ENCODE assay signal across 27 mouse cellular contexts in the genomic region with DNA sequence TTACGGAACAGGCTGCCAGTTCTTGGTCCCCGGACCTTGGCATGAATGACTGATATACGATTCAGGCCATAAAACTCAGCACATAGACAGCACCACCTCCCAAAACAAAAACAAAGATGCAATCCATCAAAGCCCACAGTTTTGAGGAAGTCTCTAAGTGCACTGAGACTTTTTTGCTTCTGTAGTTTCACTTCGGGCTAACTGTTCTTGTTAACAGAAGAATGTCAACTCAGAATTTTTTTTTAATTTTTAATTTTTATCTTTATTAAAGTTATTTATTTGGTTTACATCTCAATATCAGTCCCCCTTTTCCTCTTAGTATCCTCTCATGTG. TPM values are rescaled to one million over a fixed set of nuclear protein-coding genes. Genes with fewer than 3 reads are reported as not detected.
DNase-seq lines count a peak whose midpoint lies in the region; ATAC-seq and TF ChIP-seq lines count a peak whose summit lies in the region.
"Had no signal": no experiment of that assay in that cellular context is flagged by ENCODE, and none has a peak within 500 bp of the region (broad histone marks: within the 10 kb centered on the region; RNA-seq: fewer than 3 reads in every experiment).

No protein-coding gene starts in this region.

- H3K27ac ChIP-seq in kidney, embryonic 14.5 days (ENCODE audit: low read depth, low read length): no peak overlapping the region
- H3K27ac ChIP-seq in CH12.LX (ENCODE audit: insufficient read depth, low read depth) (no peak overlapping the region), macrophage (0 out of 2 replicates have a peak overlapping the region, but pooled peaks have one; percentile 4)
- H3K27ac ChIP-seq: embryonic facial prominence, embryonic 10.5 days; forebrain, embryonic 10.5 days; heart, adult 2 months; heart, embryonic 15.5 days; hindbrain, embryonic 14.5 days had no signal

- no peaks in the 10 kb centered on the region for H3K9me3 ChIP-seq in kidney, embryonic 14.5 days (ENCODE audit: control insufficient read depth, low read length)
- H3K9me3 ChIP-seq in CH12.LX (replicated peaks; ENCODE audit: low read length): no peaks in the 10 kb centered on the region
- H3K9me3 ChIP-seq: embryonic facial prominence, embryonic 10.5 days; forebrain, embryonic 10.5 days; heart, embryonic 15.5 days had no signal

- H3K9ac ChIP-seq in kidney, embryonic 14.5 days (ENCODE audit: low read depth, low read length): no peak overlapping the region
- 0 out of 2 replicates have a peak overlapping the region, but pooled peaks have one; percentile 22 for H3K9ac ChIP-seq in CH12.LX (ENCODE audit: insufficient read depth, low read depth)
- H3K9ac ChIP-seq: heart, embryonic 15.5 days; hindbrain, embryonic 14.5 days had no signal

- no peaks in the 10 kb centered on the region for H3K36me3 ChIP-seq in kidney, embryonic 14.5 days (ENCODE audit: control insufficient read depth, insufficient read depth, low read length)
- H3K36me3 ChIP-seq in CH12.LX (replicated peaks in 1 of 2; ENCODE audit: control insufficient read depth in 1 of 2, insufficient read depth in 1 of 2, low read length in 1 of 2) (no peaks in the 10 kb centered on the region), macrophage (ENCODE audit: inconsistent target) (no peaks in the 10 kb centered on the region)
- H3K36me3 ChIP-seq in splenic B cell, adult 2 months (ENCODE audit: control insufficient read depth, insufficient read depth, low read length, poor library complexity, severe bottlenecking): no peaks in the 10 kb centered on the region
- H3K36me3 ChIP-seq: embryonic facial prominence, embryonic 10.5 days; forebrain, embryonic 10.5 days; heart, embryonic 15.5 days had no signal

- TF ChIP-seq RAD21 in CH12.LX (IDR thresholded peaks at IDR 0.05; ENCODE audit: low read depth, low read length): no peak

- WGBS in kidney, embryonic 14.5 days: 12% methylated on average over 4 of the region's 4 CpGs
- WGBS in macrophage (ENCODE audit: missing documents): 17% methylated on average over 4 of the region's 4 CpGs

- H3K4me3 ChIP-seq in kidney, embryonic 14.5 days (ENCODE audit: low read length): no peak overlapping the region
- no peak overlapping the region for H3K4me3 ChIP-seq in CH12.LX (replicated peaks in 1 of 3; ENCODE audit: low read depth in 2 of 3, low read length in 2 of 3, poor library complexity in 1 of 3)
- H3K4me3 ChIP-seq in macrophage (ENCODE audit: inconsistent target): no peak overlapping the region
- H3K4me3 ChIP-seq: embryonic facial prominence, embryonic 10.5 days; forebrain, embryonic 10.5 days; heart, adult 2 months; heart, embryonic 15.5 days had no signal

- H3K27me3 ChIP-seq in kidney, embryonic 14.5 days (ENCODE audit: control insufficient read depth, insufficient read depth, low read length): no peaks in the 10 kb centered on the region
- H3K27me3 ChIP-seq in CH12.LX (replicated peaks): no peaks in the 10 kb centered on the region
- H3K27me3 ChIP-seq in splenic B cell, adult 2 months (ENCODE audit: control insufficient read depth, insufficient read depth, low read length, poor library complexity, severe bottlenecking): no peaks in the 10 kb centered on the region
- H3K27me3 ChIP-seq: heart, embryonic 15.5 days had no signal

- H3K4me1 ChIP-seq in kidney, embryonic 14.5 days (ENCODE audit: control insufficient read depth, insufficient read depth, low read length): no peaks in the 10 kb centered on the region
- H3K4me1 ChIP-seq in CH12.LX (ENCODE audit: control insufficient read depth in 1 of 2, insufficient read depth in 2 of 2): peaks cover 8 to 20% of the 10 kb centered on the region in 2 experiments; a peak in 3 of 4 replicates
- H3K4me1 ChIP-seq: embryonic facial prominence, embryonic 10.5 days; heart, embryonic 15.5 days had no signal

- no peak for TF ChIP-seq POLR2A in CH12.LX (IDR thresholded peaks at IDR 0.05; ENCODE audit: low read depth, low read length)

- no peak overlapping the region; the same call in 1 of the 2 replicates for H3K4me2 ChIP-seq in kidney, embryonic 14.5 days (replicated peaks; ENCODE audit: low read depth, low read length)
- 0 out of 2 replicates have a peak overlapping the region, but pooled peaks have one; percentile 7 for H3K4me2 ChIP-seq in CH12.LX (ENCODE audit: insufficient read depth, low read depth, poor library complexity, severe bottlenecking)
- H3K4me2 ChIP-seq: heart, embryonic 11.5 days; heart, embryonic 15.5 days; hindbrain, embryonic 14.5 days had no signal

- in situ Hi-C loops in CH12.LX (cut with MboI; ENCODE audit: low pct_ligation_motif_present, low pct_unique_long_range_greater_than_20kb, low sequenced_read_pairs): loop anchor here (5.0 kb wide), 1 partner anchor 49 kb away; no protein-coding TSS in a partner anchor

- dilution Hi-C loops in CH12.LX (cut with MboI; ENCODE audit: extremely low pct_ligation_motif_present, extremely low pct_unique_long_range_greater_than_20kb, low sequenced_read_pairs): no loop called here

- peak; percentile 64 for ATAC-seq in kidney, embryonic 14.5 days (ENCODE audit: low FRiP score, low TSS enrichment)
- no peak for ATAC-seq in erythroid progenitor cell, adult 5-6 weeks (replicated peaks; ENCODE audit: low FRiP score, poor library complexity, severe bottlenecking)
- ATAC-seq: CD4-positive, CD25-positive, alpha-beta regulatory T cell, adult 4 months; forebrain, embryonic 14.5 days had no signal

- no peak for TF ChIP-seq CTCF in CH12.LX (conservative IDR thresholded peaks at IDR 0.05 in 1 of 2, IDR thresholded peaks at IDR 0.05 in 1 of 2; ENCODE audit: low read depth in 2 of 2, low read length in 2 of 2)

- H3K79me2 ChIP-seq in CH12.LX (replicated peaks; ENCODE audit: control insufficient read depth, extremely low read depth, insufficient read depth, poor library complexity, severe bottlenecking) (no peaks in the 10 kb centered on the region), macrophage (ENCODE audit: inconsistent target) (no peaks in the 10 kb centered on the region)

- 0 out of 2 replicates have a peak, but pooled peaks have one; percentile 14 for TF ChIP-seq EP300 in CH12.LX (IDR thresholded peaks at IDR 0.05; ENCODE audit: low read length)

- no peak for DNase-seq in kidney, postnatal 14 days
- no peak for DNase-seq in CH12.LX (ENCODE audit: extremely low read depth)
- peak; percentile 29 for DNase-seq in splenic B cell, adult 2 months (ENCODE audit: low read depth, low spot score)
- no peak for DNase-seq in natural killer cell, adult 2 months (ENCODE audit: low spot score in 2 of 2)
- DNase-seq: adrenal gland, postnatal 10 days; B cell, adult 2 months; cerebellum, adult 11-12 months; cerebellum, adult 9-10 months; cerebellum, postnatal 25 days; heart, adult 2 months; heart, postnatal 14 days had no signal

RNA-seq across cellular contexts. Expression of gene Rnase2b, which starts 5.4 kb away (rescaled TPM):
- not detected in 2 replicates for polyA plus RNA-seq in kidney, embryonic 14.5 days (2014; fragmentation: Nextera tagmentation; extraction: Ambion mirVana)
- total RNA-seq in CH12.LX (2012; rRNA removed) (1.3 and 1.6 TPM in 2 replicates), CH12.LX (2014; rRNA removed) (not detected in 2 replicates)
- polyA plus RNA-seq in CH12.LX (2012; ENCODE audit: insufficient read length, low read depth) (0.33 TPM in 1 of 2 replicates, not detected in the other), macrophage (2018) (not detected in 3 replicates)
- total RNA-seq in macrophage (2018; cell fraction: chromatin; rRNA removed): not detected
- total RNA-seq in macrophage (2018; cell fraction: cytosol; rRNA removed): not detected
- total RNA-seq in macrophage (2018; cell fraction: nucleus; rRNA removed): not detected
- not detected in 2 replicates for total RNA-seq in erythroid progenitor cell, adult 5-6 weeks (2015; ENCODE audit: low replicate concordance)
- total RNA-seq in erythroid progenitor cell, adult 5-6 weeks (2017; ENCODE audit: low replicate concordance): not detected in 2 replicates
- total RNA-seq: adrenal gland, postnatal 10 days; adrenal gland, postnatal 4 days; gastrocnemius, adult 8-10 months; gastrocnemius, postnatal 4 days; heart, adult 2 months; heart, postnatal 14 days; hematopoietic stem cell, adult 5-6 weeks; MEL had no signal
- polyA plus RNA-seq: CD4-positive, CD25-positive, alpha-beta regulatory T cell, adult 4 months; embryonic facial prominence, embryonic 10.5 days; embryonic facial prominence, embryonic 14.5 days; forebrain, embryonic 10.5 days; forebrain, embryonic 14.5 days; heart, adult 2 months; heart, embryonic 11.5 days; heart, embryonic 15.5 days; hindbrain, embryonic 14.5 days had no signal

RNA-seq across cellular contexts. Expression of gene Rnase1, which starts 10.1 kb away (rescaled TPM):
- polyA plus RNA-seq in kidney, embryonic 14.5 days (2014; fragmentation: Nextera tagmentation; extraction: Ambion mirVana): 0.53 and 0.65 TPM in 2 replicates
- total RNA-seq in CH12.LX (2012; rRNA removed) (0.17 TPM in 1 of 2 replicates, not detected in the other), CH12.LX (2014; rRNA removed) (not detected in 2 replicates)
- polyA plus RNA-seq in CH12.LX (2012; ENCODE audit: insufficient read length, low read depth) (not detected in 2 replicates), macrophage (2018) (not detected in 3 replicates)
- total RNA-seq in macrophage (2018; cell fraction: chromatin; rRNA removed): not detected
- not detected for total RNA-seq in macrophage (2018; cell fraction: cytosol; rRNA removed)
- total RNA-seq in macrophage (2018; cell fraction: nucleus; rRNA removed): not detected
- not detected in 2 replicates for total RNA-seq in erythroid progenitor cell, adult 5-6 weeks (2015; ENCODE audit: low replicate concordance)
- not detected in 2 replicates for total RNA-seq in erythroid progenitor cell, adult 5-6 weeks (2017; ENCODE audit: low replicate concordance)
- total RNA-seq: adrenal gland, postnatal 10 days; gastrocnemius, adult 8-10 months; gastrocnemius, postnatal 4 days; heart, postnatal 14 days; hematopoietic stem cell, adult 5-6 weeks; MEL had no signal
- polyA plus RNA-seq: CD4-positive, CD25-positive, alpha-beta regulatory T cell, adult 4 months; embryonic facial prominence, embryonic 10.5 days; forebrain, embryonic 10.5 days; heart, embryonic 11.5 days had no signal

RNA-seq across cellular contexts. Expression of gene Rnase6, which starts 33.0 kb away (rescaled TPM):
- polyA plus RNA-seq in kidney, embryonic 14.5 days (2014; fragmentation: Nextera tagmentation; extraction: Ambion mirVana): 0.38 and 0.49 TPM in 2 replicates
- total RNA-seq in CH12.LX (2012; rRNA removed) (15.6 and 18.3 TPM in 2 replicates), CH12.LX (2014; rRNA removed) (35.1 and 38.2 TPM in 2 replicates)
- polyA plus RNA-seq in CH12.LX (2012; ENCODE audit: insufficient read length, low read depth) (15.3 and 16.4 TPM in 2 replicates), macrophage (2018) (3.8 to 24.3 TPM (median 17.6 TPM) in 3 replicates)
- 1 to 10 TPM in 9 of 26 experiments, under 1 TPM in 8, not detected in 9; 0.25 to 4.6 (median 1.0) TPM for total RNA-seq in macrophage (2018; cell fraction: chromatin; rRNA removed)
- 10 to 100 TPM in 18 of 26 experiments, 1 to 10 TPM in 8; 5.1 to 18.7 (median 13.1) TPM for total RNA-seq in macrophage (2018; cell fraction: cytosol; rRNA removed)
- 10 to 100 TPM in 7 of 26 experiments, 1 to 10 TPM in 18, under 1 TPM in 1; 0.89 to 20.6 (median 6.0) TPM for total RNA-seq in macrophage (2018; cell fraction: nucleus; rRNA removed)
- 10.5 and 25.6 TPM in 2 replicates for total RNA-seq in erythroid progenitor cell, adult 5-6 weeks (2015; ENCODE audit: low replicate concordance)
- total RNA-seq in erythroid progenitor cell, adult 5-6 weeks (2017; ENCODE audit: low replicate concordance): 11.7 and 13.3 TPM in 2 replicates
- total RNA-seq: gastrocnemius, adult 8-10 months had no signal
- polyA plus RNA-seq: embryonic facial prominence, embryonic 10.5 days; heart, embryonic 11.5 days had no signal

RNA-seq across cellular contexts. Expression of gene Ang2, which starts 42.2 kb away (rescaled TPM):
- polyA plus RNA-seq in kidney, embryonic 14.5 days (2014; fragmentation: Nextera tagmentation; extraction: Ambion mirVana): not detected in 2 replicates
- total RNA-seq in CH12.LX (2012; rRNA removed) (not detected in 2 replicates), CH12.LX (2014; rRNA removed) (not detected in 2 replicates)
- polyA plus RNA-seq in CH12.LX (2012; ENCODE audit: insufficient read length, low read depth) (not detected in 2 replicates), macrophage (2018) (not detected in 3 replicates)
- total RNA-seq in macrophage (2018; cell fraction: chromatin; rRNA removed): not detected
- total RNA-seq in macrophage (2018; cell fraction: cytosol; rRNA removed): not detected
- total RNA-seq in macrophage (2018; cell fraction: nucleus; rRNA removed): not detected
- total RNA-seq in erythroid progenitor cell, adult 5-6 weeks (2015; ENCODE audit: low replicate concordance): not detected in 2 replicates
- total RNA-seq in erythroid progenitor cell, adult 5-6 weeks (2017; ENCODE audit: low replicate concordance): not detected in 2 replicates
- total RNA-seq: adrenal gland, postnatal 10 days; adrenal gland, postnatal 4 days; gastrocnemius, adult 8-10 months; gastrocnemius, postnatal 4 days; heart, adult 2 months; heart, postnatal 14 days; hematopoietic stem cell, adult 5-6 weeks; MEL had no signal
- polyA plus RNA-seq: CD4-positive, CD25-positive, alpha-beta regulatory T cell, adult 4 months; embryonic facial prominence, embryonic 10.5 days; embryonic facial prominence, embryonic 14.5 days; forebrain, embryonic 10.5 days; forebrain, embryonic 14.5 days; heart, adult 2 months; heart, embryonic 11.5 days; heart, embryonic 15.5 days; hindbrain, embryonic 14.5 days had no signal

RNA-seq across cellular contexts. Expression of gene Eddm3b, which starts 42.5 kb away (rescaled TPM):
- 2.1 and 2.5 TPM in 2 replicates for polyA plus RNA-seq in kidney, embryonic 14.5 days (2014; fragmentation: Nextera tagmentation; extraction: Ambion mirVana)
- total RNA-seq in CH12.LX (2012; rRNA removed) (not detected in 2 replicates), CH12.LX (2014; rRNA removed) (not detected in 2 replicates)
- polyA plus RNA-seq in CH12.LX (2012; ENCODE audit: insufficient read length, low read depth) (not detected in 2 replicates), macrophage (2018) (not detected in 3 replicates)
- total RNA-seq in macrophage (2018; cell fraction: chromatin; rRNA removed): not detected
- total RNA-seq in macrophage (2018; cell fraction: cytosol; rRNA removed): under 1 TPM in 1 of 26 experiments, not detected in 25; 0.11 TPM
- total RNA-seq in macrophage (2018; cell fraction: nucleus; rRNA removed): not detected
- total RNA-seq in erythroid progenitor cell, adult 5-6 weeks (2015; ENCODE audit: low replicate concordance): not detected in 2 replicates
- total RNA-seq in erythroid progenitor cell, adult 5-6 weeks (2017; ENCODE audit: low replicate concordance): not detected in 2 replicates
- total RNA-seq: adrenal gland, postnatal 10 days; gastrocnemius, adult 8-10 months; gastrocnemius, postnatal 4 days; heart, adult 2 months; heart, postnatal 14 days; hematopoietic stem cell, adult 5-6 weeks; MEL had no signal
- polyA plus RNA-seq: CD4-positive, CD25-positive, alpha-beta regulatory T cell, adult 4 months; embryonic facial prominence, embryonic 14.5 days; forebrain, embryonic 10.5 days; forebrain, embryonic 14.5 days; heart, adult 2 months; heart, embryonic 11.5 days; heart, embryonic 15.5 days; hindbrain, embryonic 14.5 days had no signal
